Mouse (Mus musculus) induced T-regulatory cell, adult 2 months (primary cell): Measurements from ENCODE around the gene Pno1.
A peak's percentile ranks its signal among the peaks of the same experiment; 100 is the strongest.

Experiments
- DNase-seq: peaks from one replicate; pipeline ENCODE4 v3.0.0-alpha.2; 2012; ENCODE audit warnings: low read depth

The Pno1 gene

DNA sequence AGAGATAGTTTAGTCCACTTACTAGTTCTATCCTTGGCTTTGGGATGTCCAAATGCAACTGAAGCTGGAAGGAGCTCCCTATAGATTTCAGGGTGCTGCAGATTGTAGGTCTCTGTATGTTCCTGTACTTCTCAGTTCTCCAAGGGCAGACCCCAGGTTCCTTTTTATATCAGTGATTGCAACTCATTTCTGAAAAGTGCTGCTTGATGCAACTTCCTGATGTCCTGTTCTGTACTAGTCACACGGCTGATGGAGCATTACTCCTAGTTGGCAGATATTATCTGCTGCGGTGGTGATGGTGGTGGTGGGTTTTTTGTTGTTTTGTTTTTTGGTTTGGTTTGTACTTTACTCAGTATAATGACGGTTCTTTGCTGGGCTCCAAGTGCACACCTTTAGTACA lies 30.6 kb downstream of the Pno1 start:
- DNase-seq: no peak

- DNase-seq: no peak
Observed at GRCm38 (mm10) chr11:17176638-17177037, 34.7 kb downstream of the Pno1 start.

DNA sequence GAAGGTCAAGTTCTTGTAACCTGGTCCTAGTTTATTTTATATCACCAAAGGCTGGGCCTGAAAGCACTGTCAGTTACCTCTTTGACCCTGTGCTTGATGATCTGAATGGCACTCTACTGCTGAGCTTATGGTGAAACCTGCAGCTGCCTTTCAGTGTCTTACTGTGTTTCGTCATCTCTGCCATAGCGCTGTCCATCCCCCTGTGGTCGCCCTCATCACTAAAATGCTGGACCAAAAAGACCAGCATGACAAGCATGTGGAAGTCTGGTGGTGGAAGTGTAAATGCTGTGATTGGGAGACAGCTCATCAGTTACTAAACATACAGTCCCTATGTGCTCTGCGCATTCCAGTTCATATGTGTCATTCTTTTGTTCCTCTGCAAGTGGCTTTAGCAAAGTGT lies 39.1 kb downstream of the Pno1 start:
- DNase-seq: no peak

DNA sequence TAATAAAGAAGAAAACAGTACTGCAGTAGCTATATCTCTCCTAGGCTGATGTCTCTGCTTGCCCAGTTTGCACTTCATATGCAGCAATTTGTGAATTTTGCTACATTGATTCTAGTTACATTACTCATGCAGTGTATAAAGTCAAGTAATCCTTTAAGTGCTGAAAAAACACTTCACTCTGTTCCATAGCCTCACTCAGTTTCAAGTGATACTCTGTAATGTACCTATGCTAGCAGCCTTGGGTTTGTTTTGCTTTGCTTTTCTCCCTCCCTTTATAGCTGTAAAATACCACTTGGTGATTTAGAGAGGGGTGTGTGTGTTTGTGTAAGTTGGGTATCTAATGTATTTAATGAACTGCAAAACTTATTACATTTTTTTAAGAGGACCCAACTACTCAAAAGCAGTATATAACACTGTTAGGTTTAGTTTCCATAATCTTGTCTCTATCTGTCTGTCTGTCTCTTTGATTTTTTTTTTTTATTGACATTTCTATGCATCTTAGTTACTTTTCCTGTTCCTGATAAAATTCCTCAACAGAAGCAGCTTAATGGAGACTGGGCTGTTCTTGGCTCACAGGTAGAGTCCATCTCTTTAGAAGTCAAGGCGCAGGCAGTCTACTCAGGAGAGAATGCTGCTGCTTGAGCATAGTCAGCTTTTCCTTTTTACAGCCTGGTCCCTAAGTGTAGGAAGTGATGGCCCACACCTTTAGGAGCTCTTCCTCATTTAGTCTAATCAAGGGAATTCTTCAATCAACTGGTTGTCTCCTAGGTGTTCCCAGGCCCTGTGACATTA lies 40.2 kb downstream of the Pno1 start:
- no peak for DNase-seq

DNA sequence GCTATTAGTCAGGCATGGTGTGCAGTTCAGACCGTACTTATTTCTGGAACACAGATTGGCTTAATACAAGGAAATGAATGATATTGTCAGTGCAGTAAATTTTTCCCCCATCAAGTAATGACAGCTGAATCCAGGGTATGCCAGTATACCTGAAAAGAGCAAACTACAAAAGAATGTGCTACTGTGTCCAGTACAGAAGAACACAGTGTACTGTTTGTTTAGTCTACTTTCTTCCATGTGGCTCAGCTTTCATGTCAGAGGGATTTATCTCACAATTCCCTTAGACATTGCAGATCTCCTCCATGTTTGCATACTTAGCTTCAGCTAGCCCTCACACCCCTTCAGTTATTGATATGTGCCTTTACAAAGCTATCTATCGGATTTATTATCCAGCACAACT lies 42.1 kb downstream of the Pno1 start:
- no peak for DNase-seq

GRCm38 (mm10) chr11:17166627-17167026 lies 44.7 kb downstream of the Pno1 start:
- DNase-seq: no peak

- DNase-seq: no peak
Observed at GRCm38 (mm10) chr11:17163956-17164355, 47.4 kb downstream of the Pno1 start.

GRCm38 (mm10) chr11:17160242-17160641 lies 51.1 kb downstream of the Pno1 start:
- DNase-seq: peak; percentile 81

- DNase-seq: no peak
Observed at GRCm38 (mm10) chr11:17159738-17160241, 51.6 kb downstream of the Pno1 start.

GRCm38 (mm10) chr11:17158858-17159737 lies 52.3 kb downstream of the Pno1 start, which contains the start of gene Ppp3r1:
Ppp3r1 (plus strand) TSS chr11:17159263.
- DNase-seq: peak; percentile 96
